In the genomic region with DNA sequence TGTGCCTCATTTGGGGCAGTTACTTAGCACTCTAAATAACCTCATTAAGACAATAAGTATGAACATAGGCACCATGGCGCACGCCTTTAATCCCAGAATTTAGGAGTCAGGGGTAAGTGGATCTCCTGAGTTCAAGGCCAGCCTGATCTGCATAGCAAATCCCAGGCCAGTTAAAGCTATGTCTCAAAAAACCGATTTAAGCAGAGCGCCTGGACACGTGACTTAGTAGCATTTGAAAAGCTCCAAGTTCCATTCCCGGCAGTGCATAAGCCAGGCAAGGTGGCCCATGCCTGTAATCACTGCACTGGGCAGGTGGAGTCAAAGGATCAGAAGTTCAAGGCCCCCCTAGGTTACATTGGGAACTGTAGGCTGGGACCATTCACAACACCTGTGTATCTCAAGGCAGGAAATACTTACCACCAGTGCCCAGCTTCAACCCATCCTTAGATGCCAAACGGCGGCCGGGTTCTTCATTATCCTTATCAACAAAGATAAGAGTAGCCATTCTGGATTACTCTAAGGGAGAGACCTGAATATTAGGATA, we compare ENCODE assay signal across 8 mouse cellular contexts. TPM values are rescaled to one million over a fixed set of nuclear protein-coding genes. Genes with fewer than 3 reads are reported as not detected.
DNase-seq lines count a peak whose midpoint lies in the region; ATAC-seq and TF ChIP-seq lines count a peak whose summit lies in the region.

No protein-coding gene starts in this region.

- H3K27me3 ChIP-seq in heart, embryonic 10.5 days (ENCODE audit: insufficient read depth, poor library complexity, severe bottlenecking) = no peaks in the 10 kb centered on the region
- no peaks in the 10 kb centered on the region for H3K27me3 ChIP-seq in ES-Bruce4 (ENCODE audit: control insufficient read depth, insufficient read depth, low read length, poor library complexity, severe bottlenecking)
- no peaks in the 10 kb centered on the region for H3K27me3 ChIP-seq in heart, postnatal 0 days (ENCODE audit: control insufficient read depth, insufficient read depth, low read length)
- H3K27me3 ChIP-seq in liver, embryonic 16.5 days (ENCODE audit: control insufficient read depth, insufficient read depth, low read depth, low read length) = no peaks in the 10 kb centered on the region

- H3K9me3 ChIP-seq in heart, embryonic 10.5 days = no peaks in the 10 kb centered on the region
- H3K9me3 ChIP-seq in ES-Bruce4 (replicated peaks; ENCODE audit: control insufficient read depth, insufficient read depth, low read length, poor library complexity, severe bottlenecking) = no peaks in the 10 kb centered on the region
- H3K9me3 ChIP-seq in heart, postnatal 0 days (replicated peaks; ENCODE audit: control insufficient read depth, low read length) = no peaks in the 10 kb centered on the region; the same call in 1 of the 2 replicates
- no peaks in the 10 kb centered on the region for H3K9me3 ChIP-seq in liver, embryonic 16.5 days (replicated peaks; ENCODE audit: control insufficient read depth, low read length)

- H3K4me3 ChIP-seq in heart, embryonic 10.5 days = peak overlapping the region; percentile 68
- peak overlapping the region; percentile 60 for H3K4me3 ChIP-seq in ES-Bruce4 (ENCODE audit: low read depth, low read length)
- H3K4me3 ChIP-seq in heart, postnatal 0 days (ENCODE audit: low read depth, low read length) = peak overlapping the region; percentile 72
- H3K4me3 ChIP-seq in liver, embryonic 16.5 days (ENCODE audit: low read depth, low read length) = peak overlapping the region; percentile 77

- H3K27ac ChIP-seq in heart, embryonic 10.5 days = peak overlapping the region; percentile 89; the same call in 1 of the 2 replicates
- H3K27ac ChIP-seq in ES-Bruce4 (ENCODE audit: insufficient read depth, low read length) = no peak overlapping the region
- H3K27ac ChIP-seq in heart, postnatal 0 days (ENCODE audit: low read depth) = no peak overlapping the region
- no peak overlapping the region; the same call in 1 of the 2 replicates for H3K27ac ChIP-seq in liver, embryonic 16.5 days (ENCODE audit: low read length)

- peaks cover 15% of the 10 kb centered on the region; the same call in 1 of the 2 replicates for H3K4me1 ChIP-seq in heart, embryonic 10.5 days
- no peaks in the 10 kb centered on the region for H3K4me1 ChIP-seq in ES-Bruce4 (ENCODE audit: control insufficient read depth, insufficient read depth, low read length)
- peaks cover 6% of the 10 kb centered on the region for H3K4me1 ChIP-seq in heart, postnatal 0 days (ENCODE audit: control insufficient read depth, insufficient read depth)
- peaks cover 8% of the 10 kb centered on the region for H3K4me1 ChIP-seq in liver, embryonic 16.5 days (ENCODE audit: control insufficient read depth, low read depth, low read length)

- TF ChIP-seq CTCF in ES-Bruce4 (IDR thresholded peaks at IDR 0.05; ENCODE audit: low read depth, low read length) = no peak
- TF ChIP-seq CTCF in heart, postnatal 0 days (IDR thresholded peaks at IDR 0.05; ENCODE audit: low read depth) = no peak

- H3K4me2 ChIP-seq in heart, postnatal 0 days (ENCODE audit: low read depth, low read length) = peak overlapping the region; percentile 65
- peak overlapping the region; percentile 78 for H3K4me2 ChIP-seq in liver, embryonic 16.5 days (ENCODE audit: low read depth, low read length)

- 69% methylated on average over 9 of the region's 9 CpGs for WGBS in heart, embryonic 10.5 days
- 61% methylated on average over 9 of the region's 9 CpGs for WGBS in heart, postnatal 0 days
- WGBS in liver, embryonic 16.5 days (ENCODE audit: insufficient replicate concordance) = 64% methylated on average over 9 of the region's 9 CpGs

- intact Hi-C loops in heart, postnatal 14 days (cut with DNase I) = no loop called here

- H3K36me3 ChIP-seq in heart, embryonic 10.5 days = peaks cover 23% of the 10 kb centered on the region
- H3K36me3 ChIP-seq in ES-Bruce4 (ENCODE audit: control insufficient read depth, insufficient read depth, low read length, poor library complexity, severe bottlenecking) = peaks cover 24% of the 10 kb centered on the region
- peaks cover 34% of the 10 kb centered on the region for H3K36me3 ChIP-seq in heart, postnatal 0 days (replicated peaks; ENCODE audit: control insufficient read depth, insufficient read depth, low read length)
- H3K36me3 ChIP-seq in liver, embryonic 16.5 days (ENCODE audit: control insufficient read depth, insufficient read depth) = no peaks in the 10 kb centered on the region

- TF ChIP-seq EP300 in ES-Bruce4 (IDR thresholded peaks at IDR 0.05; ENCODE audit: insufficient read depth, low read depth, low read length) = no peak
- TF ChIP-seq EP300 in heart, postnatal 0 days (IDR thresholded peaks at IDR 0.05; ENCODE audit: low read depth) = no peak

- peak overlapping the region; percentile 19 for H3K9ac ChIP-seq in ES-Bruce4 (ENCODE audit: low read depth, poor library complexity, severe bottlenecking)
- peak overlapping the region; percentile 81; the same call in 1 of the 2 replicates for H3K9ac ChIP-seq in heart, postnatal 0 days (replicated peaks; ENCODE audit: low read depth, low read length)
- peak overlapping the region; percentile 85; the same call in 1 of the 2 replicates for H3K9ac ChIP-seq in liver, embryonic 16.5 days (ENCODE audit: low read depth, low read length)

- no peak for ATAC-seq in heart, postnatal 0 days (ENCODE audit: insufficient read depth, low read depth)
- ATAC-seq in liver, embryonic 16.5 days (ENCODE audit: low read depth) = no peak

- TF ChIP-seq POLR2A in ES-Bruce4 (IDR thresholded peaks at IDR 0.05; ENCODE audit: insufficient read depth, low read length) = no peak

- DNase-seq in heart, embryonic 10.5 days (ENCODE audit: low spot score) = no peak
- no peak for DNase-seq in heart, postnatal 14 days
- DNase-seq in heart, postnatal 0 days (ENCODE audit: low spot score) = no peak
- DNase-seq in retina, postnatal 1 day = no peak
- no peak for DNase-seq in natural killer cell, adult 2 months (ENCODE audit: low spot score in 2 of 2)
- DNase-seq in adrenal gland, postnatal 36 days = no peak

RNA-seq across cellular contexts. Expression of a gene that starts 0.8 kb away (rescaled TPM):
- polyA plus RNA-seq in heart, embryonic 10.5 days (2016; fragmentation: Nextera tagmentation; extraction: Ambion mirVana) = 101 and 118 TPM in 2 replicates
- 10 to 100 TPM; 55.6 to 58.5 TPM for total RNA-seq in heart, postnatal 14 days (2021)
- 200 and 202 TPM in 2 replicates for polyA plus RNA-seq in ES-Bruce4 (2011; ENCODE audit: insufficient read depth, insufficient read length, low read depth, missing spikeins)
- 78.1 and 88.3 TPM in 2 replicates for total RNA-seq in heart, postnatal 0 days (2014; rRNA removed; ENCODE audit: low replicate concordance)
- 179 and 190 TPM in 2 replicates for polyA plus RNA-seq in heart, postnatal 0 days (2015; fragmentation: Nextera tagmentation; extraction: Ambion mirVana)
- 40.6 and 43.7 TPM in 2 replicates for polyA plus RNA-seq in liver, embryonic 16.5 days (2015; fragmentation: Nextera tagmentation; extraction: Ambion mirVana)
- 10 to 100 TPM; 38.6 to 47.6 TPM for total RNA-seq in adrenal gland, postnatal 36 days (2021)

RNA-seq across cellular contexts. Expression of a gene that starts 8.3 kb away (rescaled TPM):
- polyA plus RNA-seq in heart, embryonic 10.5 days (2016; fragmentation: Nextera tagmentation; extraction: Ambion mirVana) = 36.6 and 44.1 TPM in 2 replicates
- total RNA-seq in heart, postnatal 14 days (2021) = 10 to 100 TPM; 28.4 to 29.0 TPM
- 50.7 and 51.1 TPM in 2 replicates for polyA plus RNA-seq in ES-Bruce4 (2011; ENCODE audit: insufficient read depth, insufficient read length, low read depth, missing spikeins)
- total RNA-seq in heart, postnatal 0 days (2014; rRNA removed; ENCODE audit: low replicate concordance) = 7.2 and 8.0 TPM in 2 replicates
- polyA plus RNA-seq in heart, postnatal 0 days (2015; fragmentation: Nextera tagmentation; extraction: Ambion mirVana) = 31.7 and 36.0 TPM in 2 replicates
- polyA plus RNA-seq in liver, embryonic 16.5 days (2015; fragmentation: Nextera tagmentation; extraction: Ambion mirVana) = 21.7 and 22.1 TPM in 2 replicates
- total RNA-seq in adrenal gland, postnatal 36 days (2021) = 10 to 100 TPM; 42.7 to 43.1 TPM

RNA-seq across cellular contexts. Expression of a gene that starts 48.8 kb away (rescaled TPM):
- 1.4 and 1.9 TPM in 2 replicates for polyA plus RNA-seq in heart, embryonic 10.5 days (2016; fragmentation: Nextera tagmentation; extraction: Ambion mirVana)
- total RNA-seq in heart, postnatal 14 days (2021) = 1 to 10 TPM; 10.0 TPM
- not detected in 2 replicates for polyA plus RNA-seq in ES-Bruce4 (2011; ENCODE audit: insufficient read depth, insufficient read length, low read depth, missing spikeins)
- 6.3 and 14.3 TPM in 2 replicates for total RNA-seq in heart, postnatal 0 days (2014; rRNA removed; ENCODE audit: low replicate concordance)
- polyA plus RNA-seq in heart, postnatal 0 days (2015; fragmentation: Nextera tagmentation; extraction: Ambion mirVana) = 13.9 and 14.0 TPM in 2 replicates
- polyA plus RNA-seq in liver, embryonic 16.5 days (2015; fragmentation: Nextera tagmentation; extraction: Ambion mirVana) = 0.88 and 1.3 TPM in 2 replicates
- total RNA-seq in adrenal gland, postnatal 36 days (2021) = 10 to 100 TPM in 1 of 2 experiments, 1 to 10 TPM in 1; 4.7 to 11.3 TPM

Comparison
In these comparisons a context has a peak if more than half of its experiments do, and no peak if none do; other contexts are left out.
1. H3K9ac ChIP-seq: peak in every context shown above with its lines; median percentile 85 in liver, embryonic 16.5 days; 81 in heart, postnatal 0 days; 19 in ES-Bruce4.